Mouse (Mus musculus): ENCODE data around the gene Sik1.

Gene Sik1

GRCm38 (mm10) chr17:31833752-31834151 lies 21.9 kb downstream of the Sik1 start:
- no peak for DNase-seq (ENCODE audit: low read depth in 2 of 2, low spot score in 2 of 2)

GRCm38 (mm10) chr17:31832577-31832964 lies 23.0 kb downstream of the Sik1 start:
- no peak for DNase-seq (ENCODE audit: low read depth in 2 of 2, low spot score in 2 of 2)

GRCm38 (mm10) chr17:31831866-31832576 lies 23.6 kb downstream of the Sik1 start:
- no peak for DNase-seq (ENCODE audit: low read depth in 2 of 2, low spot score in 2 of 2)

GRCm38 (mm10) chr17:31831097-31831865 lies 24.3 kb downstream of the Sik1 start:
- DNase-seq (ENCODE audit: low read depth in 2 of 2, low spot score in 2 of 2) = no peak

- no peak for DNase-seq (ENCODE audit: low read depth in 2 of 2, low spot score in 2 of 2)
These were observed 25.0 kb downstream of the Sik1 start for GRCm38 (mm10) chr17:31830506-31831075.

GRCm38 (mm10) chr17:31828916-31829315 lies 26.7 kb downstream of the Sik1 start:
- DNase-seq (ENCODE audit: low read depth in 2 of 2, low spot score in 2 of 2) = no peak

- DNase-seq (ENCODE audit: low read depth in 2 of 2, low spot score in 2 of 2) = no peak
These were observed 27.5 kb downstream of the Sik1 start for GRCm38 (mm10) chr17:31828118-31828517.

GRCm38 (mm10) chr17:31827206-31827605 lies 28.4 kb downstream of the Sik1 start:
- no peak for DNase-seq (ENCODE audit: low read depth in 2 of 2, low spot score in 2 of 2)

GRCm38 (mm10) chr17:31826669-31827068 lies 28.9 kb downstream of the Sik1 start:
- DNase-seq (ENCODE audit: low read depth in 2 of 2, low spot score in 2 of 2) = no peak

- no peak for DNase-seq (ENCODE audit: low read depth in 2 of 2, low spot score in 2 of 2)
These were observed 29.9 kb downstream of the Sik1 start for GRCm38 (mm10) chr17:31825678-31826077.

GRCm38 (mm10) chr17:31824812-31825211 lies 30.8 kb downstream of the Sik1 start:
- DNase-seq (ENCODE audit: low read depth in 2 of 2, low spot score in 2 of 2) = no peak

GRCm38 (mm10) chr17:31821136-31821933 lies 34.3 kb downstream of the Sik1 start:
- no peak for DNase-seq (ENCODE audit: low read depth in 2 of 2, low spot score in 2 of 2)

- no peak for DNase-seq (ENCODE audit: low read depth in 2 of 2, low spot score in 2 of 2)
These were observed 35.3 kb downstream of the Sik1 start for GRCm38 (mm10) chr17:31820099-31820846.

GRCm38 (mm10) chr17:31819372-31819771 lies 36.2 kb downstream of the Sik1 start:
- DNase-seq (ENCODE audit: low read depth in 2 of 2, low spot score in 2 of 2) = no peak

- no peak for DNase-seq (ENCODE audit: low read depth in 2 of 2, low spot score in 2 of 2)
These were observed 37.8 kb downstream of the Sik1 start for GRCm38 (mm10) chr17:31817815-31818214.

- DNase-seq (ENCODE audit: low read depth in 2 of 2, low spot score in 2 of 2) = no peak
These were observed 38.4 kb downstream of the Sik1 start for GRCm38 (mm10) chr17:31817203-31817602.

- no peak for DNase-seq (ENCODE audit: low read depth in 2 of 2, low spot score in 2 of 2)
These were observed 40.8 kb downstream of the Sik1 start for GRCm38 (mm10) chr17:31814848-31815247.

GRCm38 (mm10) chr17:31813938-31814622 lies 41.5 kb downstream of the Sik1 start:
- no peak for DNase-seq (ENCODE audit: low read depth in 2 of 2, low spot score in 2 of 2)

- no peak for DNase-seq (ENCODE audit: low read depth in 2 of 2, low spot score in 2 of 2)
These were observed 44.3 kb downstream of the Sik1 start for GRCm38 (mm10) chr17:31811333-31811732.

GRCm38 (mm10) chr17:31809894-31810293 lies 45.7 kb downstream of the Sik1 start:
- DNase-seq (ENCODE audit: low read depth in 2 of 2, low spot score in 2 of 2) = no peak
